Mouse (Mus musculus) spleen, adult 2 months (tissue): ENCODE measurements around the gene Pitpnm2. TPM values are rescaled to one million over a fixed set of nuclear protein-coding genes. Genes with fewer than 3 reads are reported as not detected.

Experiments used
- DNase-seq, 2 experiments: peaks; one replicate each; pipeline versions ENCODE4 v3.0.0 to v3.0.0-alpha.2; 2012 to 2021; ENCODE audit warnings: low spot score in 2 of 2, low read depth in 1 of 2
- H3K27ac ChIP-seq: fragments of 200-500 bp; 2 replicates; pipeline ENCODE4 v1.5.1; 2012; ENCODE audit warnings: low read length, inconsistent platforms; ENCODE audit not compliant: insufficient read depth
- H3K27me3 ChIP-seq: fragments of 200-500 bp; 2 replicates; pipeline ENCODE4 v1.6.1; 2012; ENCODE audit warnings: mild to moderate bottlenecking, moderate library complexity, low read length, inconsistent platforms; ENCODE audit not compliant: control insufficient read depth, insufficient read depth
- H3K36me3 ChIP-seq: fragments of 200-500 bp; 2 replicates; pipeline ENCODE4 v1.6.1; 2012; ENCODE audit warnings: mild to moderate bottlenecking, low read length, inconsistent platforms; ENCODE audit not compliant: control insufficient read depth, insufficient read depth
- H3K4me1 ChIP-seq: fragments of 200-500 bp; 2 replicates; pipeline ENCODE4 v1.6.1; 2011; ENCODE audit warnings: inconsistent platforms; ENCODE audit not compliant: control insufficient read depth, insufficient read depth, insufficient read length
- H3K4me3 ChIP-seq: fragments of 200-500 bp; 2 replicates; pipeline ENCODE4 v1.5.1; 2011; ENCODE audit warnings: mild to moderate bottlenecking, inconsistent platforms; ENCODE audit not compliant: insufficient read depth, insufficient read length; ENCODE audit errors: extremely low read depth
- CTCF ChIP-seq: fragments of 200-500 bp; IDR thresholded peaks from 2 replicates; pipeline ENCODE4 v1.5.1; 2011; ENCODE audit warnings: mild to moderate bottlenecking, inconsistent platforms; ENCODE audit not compliant: insufficient read depth, insufficient read length, insufficient replicate concordance; ENCODE audit errors: extremely low read depth
- POLR2A ChIP-seq: fragments of 200-500 bp; IDR thresholded peaks from 2 replicates; pipeline ENCODE4 v1.6.1; 2011; ENCODE audit warnings: low read depth, low read length, inconsistent platforms
- WGBS: fragments of 180-500 bp; shearing (Covaris S2); methylation state at CpG from one replicate; pipeline ENCODE4 v1.1.7; 2018; 5-methylcytosine and 5-hydroxymethylcytosine counted together
- polyA plus RNA-seq: library from polyadenylated mRNA; depleted of rRNA; stranded (reverse); fragments of >200 nt; gene quantifications from 2 replicates; pipeline ENCODE4 v1.2.3, GENCODE M21; 2012

The Pitpnm2 gene
- polyA plus RNA-seq, 1 experiment = 65.8 TPM

DNA sequence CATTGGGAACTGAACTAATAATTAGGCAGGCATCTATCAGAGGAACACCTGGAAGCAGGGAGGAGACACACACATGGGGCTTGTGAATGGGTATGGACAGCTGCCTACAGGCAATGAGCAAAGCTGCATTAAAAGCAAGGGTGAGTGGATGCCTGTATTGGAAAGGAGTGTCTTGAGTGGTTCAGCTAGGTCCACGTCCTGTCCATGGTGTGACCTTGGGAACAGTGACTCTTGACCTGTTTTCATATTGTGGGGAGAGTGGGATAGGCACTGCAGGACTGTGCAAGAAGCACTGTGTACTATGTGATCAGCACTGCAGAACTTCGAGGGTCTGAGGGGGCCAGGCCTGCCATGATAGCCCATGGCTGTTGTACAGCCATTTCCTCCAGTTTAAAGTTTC lies 150.6 kb downstream of the Pitpnm2 start:
- Histone ChIP-seq H3K27ac (no peak overlapping the region), H3K4me3 (no peak overlapping the region), H3K4me1 (peaks cover 8% of the 10 kb centered on the region; the same call in 1 of the 2 replicates), H3K36me3 (no peaks in the 10 kb centered on the region), H3K27me3 (no peaks in the 10 kb centered on the region)
- no peak for TF ChIP-seq POLR2A
- no peak for DNase-seq
- WGBS = 83% methylated on average over 2 of the region's 2 CpGs

DNA sequence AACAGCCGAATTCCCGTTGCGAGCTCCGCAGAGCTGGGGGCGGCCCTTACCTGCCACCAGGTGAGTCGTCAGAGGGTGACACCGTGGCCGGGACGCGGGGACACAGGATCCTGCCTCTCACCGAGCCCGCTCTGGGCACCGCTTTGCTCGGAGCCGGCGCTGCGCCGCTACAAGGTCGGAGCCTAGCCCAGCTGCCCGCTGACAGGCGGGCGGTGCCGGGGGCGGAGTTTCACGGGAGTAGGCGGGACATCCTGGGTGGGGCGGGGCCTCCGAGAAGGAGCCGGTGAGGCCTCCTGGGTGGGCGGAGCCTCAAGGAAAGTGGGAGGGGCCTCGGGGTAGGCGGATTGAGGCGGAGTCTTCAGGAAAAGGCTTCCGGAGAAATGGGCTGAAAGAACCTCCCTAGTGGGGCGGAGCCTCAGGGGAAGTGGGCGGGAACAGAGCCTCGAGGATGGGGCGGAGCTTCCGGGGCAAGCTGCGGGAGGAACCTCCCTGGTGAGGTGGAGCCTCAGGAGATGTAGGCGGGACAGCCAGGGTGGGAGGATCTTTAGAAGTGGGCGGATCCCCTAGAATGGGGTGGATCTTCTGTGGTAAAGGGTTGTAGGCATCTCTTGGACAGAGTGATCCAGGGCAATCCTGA lies 153.8 kb downstream of the Pitpnm2 start, which contains the start of gene Abcb9:
TSS of gene Abcb9 (minus strand) at position 203 of the 637 bp plus-strand sequence.
- H3K36me3 ChIP-seq = no peaks in the 10 kb centered on the region
- H3K4me1 ChIP-seq = peaks cover 8% of the 10 kb centered on the region; the same call in 1 of the 2 replicates
- TF ChIP-seq POLR2A (no peak; the same call in 1 of the 2 replicates), CTCF (no peak)
- 1% methylated on average over 42 of the region's 42 CpGs for WGBS
- H3K27ac ChIP-seq = no peak within 1 kb of the TSS
- peak; percentile 91 to 99 for DNase-seq
- H3K4me3 ChIP-seq = peak within 1 kb of the TSS; percentile 53
- H3K27me3 ChIP-seq = no peaks in the 10 kb centered on the region

DNA sequence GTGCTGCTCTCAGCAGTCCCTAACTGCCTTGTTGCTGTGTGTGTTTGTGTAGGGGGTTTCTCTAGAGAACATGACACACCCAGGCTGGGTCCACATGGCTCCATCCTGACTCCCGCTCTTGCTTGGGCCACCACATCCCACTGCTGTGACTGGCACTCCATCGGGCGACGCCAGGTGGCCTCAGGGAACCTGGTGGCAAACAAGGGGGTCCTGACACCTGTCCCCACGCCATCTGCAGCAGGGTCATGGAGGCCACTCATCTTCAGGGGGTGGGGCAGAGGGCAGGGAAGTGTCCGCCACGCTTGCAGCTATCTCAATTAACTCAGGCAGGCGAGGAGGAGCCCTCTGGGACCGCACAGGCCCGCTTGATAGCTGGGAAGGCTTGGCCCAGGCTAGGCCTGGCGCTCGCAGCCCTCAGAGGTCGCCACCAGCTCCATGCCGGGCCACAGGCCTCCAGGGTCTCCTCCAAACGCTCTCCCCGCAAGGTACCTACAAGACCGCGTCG lies 154.4 kb downstream of the Pitpnm2 start:
- 20% methylated on average over 19 of the region's 19 CpGs for WGBS
- DNase-seq = no peak
- H3K36me3 ChIP-seq = no peaks in the 10 kb centered on the region
- no peaks in the 10 kb centered on the region for H3K27me3 ChIP-seq
- H3K4me1 ChIP-seq = peaks cover 8% of the 10 kb centered on the region; the same call in 1 of the 2 replicates
- no peak overlapping the region for H3K27ac ChIP-seq
- H3K4me3 ChIP-seq = peak overlapping the region; percentile 53
- TF ChIP-seq CTCF (no peak), POLR2A (no peak; the same call in 1 of the 2 replicates)

DNA sequence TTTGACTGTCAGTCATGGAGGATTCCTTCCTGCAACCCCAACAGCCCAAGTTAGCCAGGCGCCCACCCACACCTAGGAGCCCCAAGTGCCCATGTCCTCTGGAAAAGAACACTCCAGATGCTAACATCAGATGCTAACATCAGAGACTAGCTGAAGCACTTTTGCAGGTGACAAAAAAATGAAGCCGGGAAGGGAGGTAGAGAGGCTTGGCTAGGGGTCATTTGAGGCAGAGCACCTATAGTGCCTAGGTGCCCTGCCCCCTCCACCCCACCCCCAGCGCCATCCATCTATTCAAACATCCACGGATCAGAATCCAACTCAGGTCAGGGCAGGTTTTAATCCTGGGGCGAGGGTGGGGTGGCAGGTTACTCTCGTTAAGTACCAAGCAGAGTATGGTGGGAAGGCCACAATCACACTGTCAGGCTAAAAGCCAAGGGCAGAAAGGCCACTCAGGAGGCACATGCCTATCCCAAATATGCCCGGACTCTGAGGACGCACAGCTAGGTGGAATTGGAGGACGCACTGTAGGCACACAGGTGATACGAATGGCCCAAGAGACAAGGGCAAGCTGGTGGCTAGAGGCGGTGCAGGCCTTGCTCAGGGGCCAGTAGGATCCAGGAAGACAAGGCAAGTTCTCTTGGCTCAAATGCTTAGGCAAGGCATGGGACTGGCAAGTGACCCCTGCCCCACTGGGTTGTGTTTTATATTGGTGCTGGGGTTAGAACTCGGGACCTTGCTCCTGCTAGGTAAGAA lies 155.5 kb downstream of the Pitpnm2 start:
- H3K4me3 ChIP-seq = no peak overlapping the region
- no peak overlapping the region for H3K27ac ChIP-seq
- no peak for DNase-seq
- no peaks in the 10 kb centered on the region for H3K36me3 ChIP-seq
- WGBS = 93% methylated on average over 12 of the region's 12 CpGs
- H3K27me3 ChIP-seq = no peaks in the 10 kb centered on the region
- TF ChIP-seq CTCF (no peak), POLR2A (no peak)
- peaks cover 8% of the 10 kb centered on the region; the same call in 1 of the 2 replicates for H3K4me1 ChIP-seq

DNA sequence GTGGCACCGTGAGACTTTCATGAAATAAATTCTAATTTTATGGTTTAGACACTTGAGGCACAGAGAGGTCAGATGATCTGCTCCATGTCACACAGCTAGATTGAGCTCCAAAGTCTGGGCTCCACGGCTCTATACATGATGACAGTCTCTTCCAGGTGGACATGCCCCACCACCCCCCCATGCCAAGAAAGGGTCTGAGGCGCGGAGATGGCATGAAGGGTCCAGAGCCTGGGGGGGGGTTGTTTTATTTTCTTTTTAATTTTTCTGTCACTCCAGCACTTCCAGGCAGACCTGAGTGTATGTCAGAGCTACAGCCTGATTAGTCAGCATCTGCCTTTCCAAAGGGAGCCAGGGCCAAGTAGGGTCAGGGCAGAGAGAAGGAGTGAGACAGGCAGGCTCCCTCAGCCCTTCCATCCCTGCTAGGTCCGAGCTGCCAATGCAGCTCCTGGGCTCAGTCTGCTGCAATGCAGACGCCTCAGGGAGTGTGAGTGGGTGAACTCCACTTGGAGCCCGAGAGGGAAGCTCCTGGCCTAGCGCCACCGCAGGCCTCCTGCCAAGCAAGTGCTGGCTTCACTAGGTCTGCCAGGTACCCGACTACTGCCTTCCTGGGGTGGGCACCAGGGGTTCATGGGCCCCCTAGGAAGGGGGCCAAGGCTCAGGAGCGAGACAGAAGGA lies 156.3 kb downstream of the Pitpnm2 start:
- Histone ChIP-seq H3K36me3 (no peaks in the 10 kb centered on the region), H3K27ac (no peak overlapping the region), H3K27me3 (no peaks in the 10 kb centered on the region), H3K4me1 (peaks cover 8% of the 10 kb centered on the region; the same call in 1 of the 2 replicates), H3K4me3 (no peak overlapping the region)
- WGBS = 87% methylated on average over 11 of the region's 11 CpGs
- DNase-seq = no peak
- TF ChIP-seq POLR2A = no peak
- no peak for TF ChIP-seq CTCF

DNA sequence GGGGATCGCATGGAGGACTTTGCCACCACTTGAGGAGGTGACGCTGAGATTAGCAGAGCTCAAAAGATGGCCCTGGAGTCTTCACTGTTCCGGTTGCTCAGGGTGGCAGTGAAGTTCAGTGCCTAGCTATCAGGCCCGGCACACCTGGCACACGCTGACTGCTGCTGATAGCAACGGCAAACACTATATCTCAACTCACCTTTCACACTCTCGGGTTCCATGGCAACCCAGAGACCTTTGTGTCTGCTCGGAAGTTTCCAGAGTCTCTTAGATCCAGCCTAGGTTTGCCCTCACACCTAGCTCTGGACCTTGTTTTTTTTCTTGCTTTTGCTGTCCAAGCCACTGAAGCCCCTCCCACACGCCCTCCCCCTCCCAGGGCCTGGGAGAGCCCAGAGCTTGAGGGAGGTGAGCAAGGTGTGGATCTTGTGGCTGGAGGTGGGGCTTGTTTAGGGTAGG lies 157.6 kb downstream of the Pitpnm2 start:
- peaks cover 8% of the 10 kb centered on the region; the same call in 1 of the 2 replicates for H3K4me1 ChIP-seq
- 88% methylated on average over 9 of the region's 9 CpGs for WGBS
- no peak for TF ChIP-seq POLR2A
- no peak for TF ChIP-seq CTCF
- H3K36me3 ChIP-seq = no peaks in the 10 kb centered on the region
- no peak for DNase-seq
- no peak overlapping the region for H3K4me3 ChIP-seq
- H3K27ac ChIP-seq = no peak overlapping the region
- no peaks in the 10 kb centered on the region for H3K27me3 ChIP-seq
